Mouse (Mus musculus) hindbrain, embryonic 13.5 days (tissue): ENCODE measurements around the gene Pcyt2. TPM values are rescaled to one million over a fixed set of nuclear protein-coding genes. Genes with fewer than 3 reads are reported as not detected.

Experiments
- ATAC-seq: fragments of 200-750 bp; cut with Nextera tagmentation; 2 replicates; pipeline ENCODE4 v1.8.0; 2017; ENCODE audit warnings: moderate TSS enrichment; ENCODE audit not compliant: low FRiP score
- H3K27ac ChIP-seq: fragments of 300-500 bp; sonication (generic); 2 replicates; pipeline ENCODE4 v1.5.1; 2015; ENCODE audit warnings: inconsistent platforms, mild to moderate bottlenecking, moderate library complexity
- H3K27me3 ChIP-seq: fragments of 300-500 bp; sonication (generic); 2 replicates; pipeline ENCODE4 v1.6.1; 2015; ENCODE audit warnings: mild to moderate bottlenecking, inconsistent platforms
- H3K36me3 ChIP-seq: fragments of 300-500 bp; sonication (generic); 2 replicates; pipeline ENCODE4 v1.6.1; 2015; ENCODE audit warnings: mild to moderate bottlenecking, inconsistent platforms
- H3K4me1 ChIP-seq: fragments of 300-500 bp; sonication (generic); replicated peaks from 2 replicates; pipeline ENCODE4 v1.6.1; 2015; ENCODE audit warnings: inconsistent platforms
- H3K4me2 ChIP-seq: fragments of 300-500 bp; sonication (generic); 2 replicates; pipeline ENCODE4 v1.6.1; 2015; ENCODE audit warnings: inconsistent platforms, mild to moderate bottlenecking, moderate library complexity
- H3K4me3 ChIP-seq: fragments of 300-500 bp; sonication (generic); 2 replicates; pipeline ENCODE4 v1.5.1; 2015; ENCODE audit warnings: mild to moderate bottlenecking, inconsistent platforms
- H3K9ac ChIP-seq: fragments of 300-500 bp; sonication (generic); 2 replicates; pipeline ENCODE4 v1.6.1; 2015; ENCODE audit warnings: mild to moderate bottlenecking, inconsistent platforms
- H3K9me3 ChIP-seq: fragments of 300-500 bp; sonication (generic); 2 replicates; pipeline ENCODE4 v1.6.1; 2016; ENCODE audit warnings: inconsistent platforms
- WGBS: fragments of 180-500 bp; shearing (Covaris S2); methylation state at CpG from one replicate; pipeline ENCODE4 v1.1.7; 2015; 5-methylcytosine and 5-hydroxymethylcytosine counted together
- polyA plus RNA-seq: library from polyadenylated mRNA; unstranded; fragments of >200 nt; fragmentation: Nextera tagmentation; extraction: Ambion mirVana; gene quantifications from 2 replicates; pipeline ENCODE4 v1.2.1, GENCODE M21; 2015

Pcyt2 gene
- 169 and 174 TPM in 2 replicates for polyA plus RNA-seq

GRCm38 (mm10) chr11:120617519-120618112 lies at the start of gene Pcyt2:
TSS of gene Pcyt2 (minus strand) at chr11:120617936.
- under 1% methylated on average over 56 of the region's 56 CpGs for WGBS
- Histone ChIP-seq H3K9me3 (no peaks in the 10 kb centered on the region), H3K4me2 (peak within 1 kb of the TSS; percentile 88), H3K27ac (peak within 1 kb of the TSS; percentile 91), H3K27me3 (no peaks in the 10 kb centered on the region), H3K9ac (peak within 1 kb of the TSS; percentile 91), H3K4me1 (peaks cover 30% of the 10 kb centered on the region), H3K4me3 (peak within 1 kb of the TSS; percentile 84), H3K36me3 (peaks cover 68% of the 10 kb centered on the region)
- ATAC-seq, result peak; percentile 95

DNA sequence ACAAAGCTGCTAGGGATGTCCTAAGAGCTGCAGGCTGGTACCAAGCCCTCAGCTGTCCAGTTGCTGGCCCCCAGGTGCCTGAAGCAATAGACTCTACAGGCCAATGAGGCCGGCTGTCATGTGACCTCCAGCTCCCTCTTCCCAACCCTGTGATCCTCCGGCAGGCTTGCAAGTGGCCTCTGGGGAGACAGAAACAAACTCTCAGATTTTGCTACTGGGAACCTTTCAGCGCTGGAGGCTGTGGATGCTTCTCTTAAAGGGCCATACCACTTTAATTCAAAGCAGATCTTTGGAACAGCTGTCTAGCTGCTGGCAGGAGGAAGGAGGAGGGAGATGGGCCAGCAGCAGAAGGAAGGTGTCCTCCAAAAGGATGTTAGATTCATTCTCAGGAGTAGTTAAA lies 48.9 kb upstream of the Pcyt2 start:
- Histone ChIP-seq H3K36me3 (no peaks in the 10 kb centered on the region), H3K9me3 (no peaks in the 10 kb centered on the region), H3K9ac (0 out of 2 replicates have a peak overlapping the region, but pooled peaks have one; percentile 43), H3K4me1 (no peaks in the 10 kb centered on the region; the same call in 1 of the 2 replicates), H3K27me3 (peaks cover 39% of the 10 kb centered on the region), H3K4me3 (no peak overlapping the region), H3K27ac (no peak overlapping the region), H3K4me2 (no peak overlapping the region)
- WGBS, result 7% methylated on average over 3 of the region's 3 CpGs
- ATAC-seq, result no peak

DNA sequence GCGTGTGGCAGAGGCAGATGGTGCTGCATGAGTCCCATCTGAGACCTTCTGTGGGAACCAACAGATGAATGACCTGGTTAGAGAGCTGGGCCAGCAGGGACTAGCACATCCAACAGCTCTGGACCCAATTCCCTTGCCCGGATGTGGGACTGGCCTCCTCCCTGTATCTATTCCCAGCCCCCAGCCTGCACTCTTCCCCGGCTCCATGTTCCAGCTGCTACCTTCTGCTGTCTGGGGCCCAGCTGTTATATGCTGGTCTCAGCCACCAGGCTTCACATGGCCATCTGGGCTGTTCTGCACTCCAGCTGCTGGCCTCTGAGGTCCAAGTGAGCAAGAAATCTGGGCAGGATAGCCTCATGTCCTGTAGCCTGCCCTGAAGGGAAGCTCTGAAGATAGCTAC lies 47.7 kb upstream of the Pcyt2 start:
- H3K27me3 ChIP-seq, result peaks cover 51% of the 10 kb centered on the region
- H3K27ac ChIP-seq, result no peak overlapping the region
- no peaks in the 10 kb centered on the region for H3K36me3 ChIP-seq
- no peak overlapping the region for H3K9ac ChIP-seq
- WGBS, result 68% methylated on average over 3 of the region's 3 CpGs
- no peak overlapping the region for H3K4me2 ChIP-seq
- no peaks in the 10 kb centered on the region for H3K9me3 ChIP-seq
- H3K4me1 ChIP-seq, result peaks cover 9% of the 10 kb centered on the region
- no peak for ATAC-seq
- H3K4me3 ChIP-seq, result no peak overlapping the region

DNA sequence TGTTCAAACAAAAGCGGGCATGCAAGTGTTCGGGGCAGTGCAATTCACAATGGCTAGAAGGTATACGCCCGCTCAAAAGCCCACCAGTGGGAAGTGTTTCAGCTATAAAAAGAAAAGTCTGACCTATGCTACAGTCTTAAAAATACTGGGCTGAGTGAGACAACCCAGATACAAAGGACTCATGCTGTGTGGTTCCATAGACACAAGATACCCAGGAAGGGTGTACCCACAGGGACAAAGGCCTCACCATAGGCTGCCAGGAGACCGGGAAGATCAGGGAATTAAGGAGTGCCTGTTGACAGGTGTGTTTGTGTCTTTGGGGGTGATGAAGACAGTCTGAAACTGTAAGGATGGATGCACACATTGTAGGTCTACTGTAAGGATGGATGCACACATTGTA lies 46.0 kb upstream of the Pcyt2 start:
- WGBS, result 70% methylated on average over 5 of the region's 5 CpGs
- Histone ChIP-seq H3K9ac (no peak overlapping the region), H3K9me3 (no peaks in the 10 kb centered on the region), H3K4me1 (peaks cover 21% of the 10 kb centered on the region), H3K4me3 (no peak overlapping the region), H3K27ac (no peak overlapping the region), H3K27me3 (peaks cover 68% of the 10 kb centered on the region), H3K4me2 (no peak overlapping the region), H3K36me3 (no peaks in the 10 kb centered on the region)
- ATAC-seq, result no peak

GRCm38 (mm10) chr11:120662759-120663158 lies 45.0 kb upstream of the Pcyt2 start:
- no peak for ATAC-seq
- no peak overlapping the region for H3K27ac ChIP-seq
- H3K9ac ChIP-seq, result no peak overlapping the region
- no peaks in the 10 kb centered on the region for H3K36me3 ChIP-seq
- H3K4me1 ChIP-seq, result peaks cover 21% of the 10 kb centered on the region
- H3K9me3 ChIP-seq, result no peaks in the 10 kb centered on the region
- H3K4me2 ChIP-seq, result no peak overlapping the region
- H3K27me3 ChIP-seq, result peaks cover 78% of the 10 kb centered on the region
- H3K4me3 ChIP-seq, result no peak overlapping the region
- WGBS, result 49% methylated on average over 6 of the region's 6 CpGs

DNA sequence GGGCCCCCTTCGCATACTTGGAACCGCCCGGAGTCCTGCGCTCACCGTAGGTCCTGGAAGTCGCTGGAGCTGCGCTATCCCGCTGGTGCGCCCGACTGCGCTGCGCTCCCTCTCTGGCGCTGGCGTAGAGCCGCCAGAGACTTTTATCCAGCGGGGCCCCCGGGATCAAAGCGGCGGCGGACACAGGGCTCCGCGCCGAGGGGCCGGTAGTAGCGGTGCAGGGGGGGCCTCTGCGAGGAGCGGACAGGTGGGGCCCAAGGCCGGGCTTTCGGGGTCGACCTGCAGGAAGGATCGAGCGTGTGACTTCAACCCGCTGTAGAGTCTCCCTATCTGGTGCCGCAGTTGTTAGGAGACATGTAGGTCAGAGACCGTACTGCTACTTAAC lies 43.3 kb upstream of the Pcyt2 start, which contains the start of gene Notum:
Gene Notum, minus strand, starts transcription at position 100 of the 385 bp plus-strand sequence.
- H3K36me3 ChIP-seq, result no peaks in the 10 kb centered on the region
- H3K9me3 ChIP-seq, result no peaks in the 10 kb centered on the region
- no peak within 1 kb of the TSS for H3K27ac ChIP-seq
- WGBS, result under 1% methylated on average over 35 of the region's 35 CpGs
- H3K4me1 ChIP-seq, result peaks cover 21% of the 10 kb centered on the region
- ATAC-seq, result no peak
- H3K27me3 ChIP-seq, result peaks cover 94% of the 10 kb centered on the region
- H3K4me3 ChIP-seq, result peak within 1 kb of the TSS; percentile 40
- H3K9ac ChIP-seq, result peak within 1 kb of the TSS; percentile 51
- H3K4me2 ChIP-seq, result peak within 1 kb of the TSS; percentile 60

- peak overlapping the region; percentile 51 for H3K9ac ChIP-seq
- H3K27ac ChIP-seq, result no peak overlapping the region
- H3K27me3 ChIP-seq, result peaks cover 97% of the 10 kb centered on the region
- H3K4me2 ChIP-seq, result peak overlapping the region; percentile 60
- under 1% methylated on average over 93 of the region's 95 CpGs for WGBS
- peaks cover 21% of the 10 kb centered on the region for H3K4me1 ChIP-seq
- no peaks in the 10 kb centered on the region for H3K9me3 ChIP-seq
- H3K36me3 ChIP-seq, result no peaks in the 10 kb centered on the region
- 0 out of 2 replicates have a peak, but pooled peaks have one; percentile 17 for ATAC-seq
- peak overlapping the region; percentile 40 for H3K4me3 ChIP-seq
These were observed 42.8 kb upstream of the Pcyt2 start for GRCm38 (mm10) chr11:120660301-120661075.

DNA sequence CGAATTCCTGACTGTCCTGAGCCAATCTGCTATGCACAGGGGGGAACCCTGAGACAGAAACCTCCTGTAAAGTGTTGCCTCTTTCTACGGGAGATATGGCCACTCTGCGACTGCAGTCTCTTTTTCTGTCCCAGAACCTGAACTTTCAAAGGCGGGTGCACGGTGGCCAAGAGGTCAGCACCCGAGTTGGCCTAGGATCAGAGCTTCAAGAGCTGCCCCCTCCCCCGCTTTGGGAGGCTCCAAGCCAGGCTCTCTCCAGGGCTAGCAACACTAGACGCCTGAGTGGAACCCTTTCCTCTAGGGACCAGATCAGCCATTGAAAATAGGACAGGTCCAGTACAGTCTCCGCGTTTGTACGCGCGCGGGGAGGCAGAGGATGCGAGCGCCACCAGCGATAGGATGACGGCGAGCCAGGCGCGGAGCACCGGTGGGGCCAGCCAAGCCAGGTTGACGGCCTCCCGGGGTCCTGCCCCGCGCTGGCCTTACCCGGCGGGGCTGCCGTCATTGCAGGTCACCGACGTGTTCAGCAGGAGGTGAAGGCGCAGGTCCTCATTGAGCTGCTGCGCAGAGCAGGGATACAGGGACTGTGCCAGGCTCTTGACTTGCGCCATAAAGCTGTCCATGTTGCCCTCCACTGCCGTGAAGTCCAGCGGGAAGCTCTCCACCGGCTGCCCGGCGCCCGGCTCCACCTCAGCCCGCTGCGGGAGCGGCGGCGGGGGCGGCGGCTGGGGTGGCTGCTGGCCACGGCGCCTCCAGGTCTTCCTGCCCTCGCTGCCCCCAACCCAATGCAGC lies 42.0 kb upstream of the Pcyt2 start:
- peak overlapping the region; percentile 51 for H3K9ac ChIP-seq
- 2% methylated on average over 50 of the region's 50 CpGs for WGBS
- H3K4me1 ChIP-seq, result peaks cover 21% of the 10 kb centered on the region
- peak overlapping the region; percentile 60 for H3K4me2 ChIP-seq
- peaks cover 91% of the 10 kb centered on the region for H3K27me3 ChIP-seq
- H3K9me3 ChIP-seq, result no peaks in the 10 kb centered on the region
- H3K27ac ChIP-seq, result no peak overlapping the region
- no peak for ATAC-seq
- H3K4me3 ChIP-seq, result peak overlapping the region; percentile 40
- no peaks in the 10 kb centered on the region for H3K36me3 ChIP-seq

DNA sequence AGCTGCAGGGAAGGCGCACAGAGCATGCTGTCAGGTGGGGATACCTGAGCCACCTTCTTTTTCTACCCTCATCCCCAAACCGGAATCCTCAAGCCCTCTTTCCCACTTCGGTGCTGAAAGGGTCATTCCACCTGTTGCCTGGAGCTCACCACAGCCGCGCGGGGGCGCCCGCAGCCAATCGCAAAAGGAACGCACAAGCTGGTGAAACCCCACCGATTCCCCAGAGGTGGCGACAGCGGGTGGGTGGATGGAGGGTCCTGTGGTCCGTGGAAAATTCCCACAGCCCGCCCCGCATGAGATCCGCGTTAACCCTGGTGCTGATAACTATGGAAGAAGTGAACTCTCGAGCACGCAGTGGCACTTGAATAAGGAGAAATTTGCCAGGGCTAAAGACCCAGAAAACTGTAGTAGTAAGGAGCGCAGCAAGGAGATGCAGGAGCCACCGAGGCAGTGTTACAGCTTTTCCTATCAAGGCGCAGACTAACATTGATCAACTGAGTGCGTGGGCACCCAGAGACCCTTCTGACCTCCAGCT lies 41.2 kb upstream of the Pcyt2 start:
- H3K4me1 ChIP-seq, result peaks cover 21% of the 10 kb centered on the region
- H3K4me2 ChIP-seq, result no peak overlapping the region
- no peaks in the 10 kb centered on the region for H3K36me3 ChIP-seq
- ATAC-seq, result no peak
- H3K9ac ChIP-seq, result no peak overlapping the region
- 4% methylated on average over 24 of the region's 24 CpGs for WGBS
- no peaks in the 10 kb centered on the region for H3K9me3 ChIP-seq
- no peak overlapping the region for H3K27ac ChIP-seq
- peaks cover 94% of the 10 kb centered on the region for H3K27me3 ChIP-seq
- H3K4me3 ChIP-seq, result no peak overlapping the region

DNA sequence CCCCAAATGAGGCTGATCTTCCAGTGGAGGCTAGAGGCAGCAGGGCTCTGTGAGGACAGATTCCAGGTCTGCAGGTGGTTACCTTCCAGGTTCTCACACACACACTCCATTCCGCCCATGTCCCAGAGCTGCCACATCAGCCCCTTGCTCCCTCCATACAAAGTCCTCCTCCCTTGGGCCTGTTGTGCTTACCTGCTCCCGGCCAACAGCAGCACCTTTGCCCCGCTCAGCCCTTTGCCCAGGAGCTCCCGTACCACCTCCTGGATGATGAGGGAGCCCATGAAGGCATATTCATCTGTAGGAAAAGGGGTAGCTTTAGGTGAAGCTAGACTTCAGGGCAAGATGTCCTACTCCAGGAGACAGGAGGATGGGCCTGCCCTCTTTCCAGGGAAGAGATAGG lies 39.6 kb upstream of the Pcyt2 start:
- Histone ChIP-seq H3K27me3 (peaks cover 79% of the 10 kb centered on the region), H3K9me3 (no peaks in the 10 kb centered on the region), H3K4me3 (no peak overlapping the region), H3K9ac (no peak overlapping the region), H3K36me3 (no peaks in the 10 kb centered on the region), H3K4me1 (peaks cover 21% of the 10 kb centered on the region), H3K4me2 (no peak overlapping the region), H3K27ac (no peak overlapping the region)
- 84% methylated on average over 4 of the region's 4 CpGs for WGBS
- ATAC-seq, result no peak

DNA sequence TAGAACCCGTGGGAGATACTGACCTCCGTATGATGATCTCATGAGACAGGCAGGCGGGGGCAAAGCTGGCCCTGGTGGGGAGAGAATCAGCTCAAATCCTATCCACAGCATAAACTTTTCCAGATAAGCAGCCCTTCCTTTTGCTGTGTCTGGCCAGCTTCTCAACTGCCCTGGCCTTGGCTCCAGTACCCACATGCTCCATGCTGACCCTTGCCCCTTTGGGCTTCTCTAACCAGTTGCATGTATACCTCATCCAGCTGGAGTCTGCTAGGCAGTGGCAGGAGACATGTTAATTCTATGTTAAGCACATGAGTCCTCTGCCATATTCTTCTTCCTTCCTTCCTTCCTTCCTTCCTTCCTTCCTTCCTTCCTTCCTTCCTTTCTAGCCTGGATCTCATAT lies 37.0 kb upstream of the Pcyt2 start:
- 88% methylated on average over 3 of the region's 3 CpGs for WGBS

GRCm38 (mm10) chr11:120651872-120652271 lies 34.1 kb upstream of the Pcyt2 start:
- H3K4me2 ChIP-seq, result no peak overlapping the region
- no peak overlapping the region for H3K4me3 ChIP-seq
- H3K9ac ChIP-seq, result no peak overlapping the region
- no peaks in the 10 kb centered on the region for H3K36me3 ChIP-seq
- H3K4me1 ChIP-seq, result peaks cover 8% of the 10 kb centered on the region
- H3K9me3 ChIP-seq, result no peaks in the 10 kb centered on the region
- WGBS, result 73% methylated on average over 3 of the region's 3 CpGs
- peaks cover 40% of the 10 kb centered on the region for H3K27me3 ChIP-seq
- ATAC-seq, result no peak
- H3K27ac ChIP-seq, result no peak overlapping the region

More for the DNA sequence above, 37.0 kb upstream of the Pcyt2 start:
- H3K27me3 ChIP-seq, result peaks cover 61% of the 10 kb centered on the region
- no peak overlapping the region for H3K9ac ChIP-seq
- peaks cover 5% of the 10 kb centered on the region for H3K4me1 ChIP-seq
- no peak overlapping the region for H3K27ac ChIP-seq
- H3K4me3 ChIP-seq, result no peak overlapping the region
- no peak overlapping the region for H3K4me2 ChIP-seq
- H3K9me3 ChIP-seq, result no peaks in the 10 kb centered on the region
- ATAC-seq, result no peak
- H3K36me3 ChIP-seq, result no peaks in the 10 kb centered on the region
